Mouse (Mus musculus) neutrophil, adult 5-6 weeks (primary cell): ENCODE results near the gene Vmn2r95. TPM values are rescaled to one million over a fixed set of nuclear protein-coding genes. Genes with fewer than 3 reads are reported as not detected.
"Not testable (repeated sequence)": the region's sequence is repeated elsewhere in the genome, so short reads cannot be mapped to it uniquely, and the experiment has no call there.

Experiments
- ATAC-seq: fragments of 151-379, 151-347 bp; 2 replicates; pipeline ENCODE4 v1.8.0; 2017; ENCODE audit warnings: mild to moderate bottlenecking, moderate TSS enrichment; ENCODE audit not compliant: insufficient number of reproducible peaks, poor library complexity, low FRiP score, severe bottlenecking; ENCODE audit errors: extremely low read depth
- total RNA-seq: library from RNA; stranded (forward); fragments of 200-1000 nt; gene quantifications from 2 replicates; pipeline ENCODE4 v1.2.3, GENCODE M21; 2017

Gene Vmn2r95
- total RNA-seq = under 0.01 TPM in 1 of 2 replicates, not detected in the other

DNA sequence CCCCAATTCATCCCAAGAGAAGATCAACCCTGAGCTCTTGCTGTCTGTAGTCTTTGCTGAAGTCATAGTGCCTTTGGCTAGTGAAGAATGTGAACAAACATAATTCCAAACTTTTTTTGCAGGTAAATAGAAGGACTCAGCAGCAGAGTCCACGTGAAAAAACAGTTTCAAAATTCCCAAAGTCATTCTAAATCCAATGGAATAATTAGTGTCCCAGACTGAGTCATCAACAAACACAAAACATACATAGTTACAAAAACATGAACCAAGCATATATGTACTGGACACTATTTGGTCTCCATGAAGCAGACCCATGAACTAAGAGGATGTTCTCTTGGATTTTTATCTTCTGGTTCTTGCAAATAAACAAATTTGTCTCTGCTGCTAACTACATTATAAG is at the start of gene Vmn2r95:
Gene Vmn2r95, plus strand, starts transcription at position 301 of the 400 bp plus-strand sequence.
- no peak for ATAC-seq

DNA sequence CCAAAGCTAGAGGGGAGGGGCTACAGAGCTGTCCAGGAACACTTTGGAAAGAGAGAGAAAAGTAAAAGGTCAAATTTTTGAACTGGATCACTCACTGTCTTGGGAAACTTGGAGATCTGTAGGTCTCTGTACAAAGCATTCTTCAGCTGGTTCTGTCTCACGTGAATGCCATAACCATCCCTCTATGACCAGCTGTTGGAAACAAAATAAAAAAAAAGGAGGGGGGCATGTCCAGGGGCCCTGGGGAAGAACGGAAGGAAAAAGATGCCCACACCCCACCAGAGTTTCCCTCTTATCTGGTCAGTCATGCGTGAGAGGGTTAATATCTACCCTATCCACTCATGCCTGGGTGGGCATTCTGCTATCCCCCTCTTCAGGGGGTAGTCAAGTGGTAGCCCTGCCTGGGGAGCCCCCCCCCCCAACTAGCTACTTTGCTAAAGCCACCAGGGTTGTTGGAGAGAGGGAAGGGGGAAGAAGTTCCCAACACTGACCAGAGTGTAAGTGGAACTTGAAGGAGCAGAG is 31.8 kb downstream of the Vmn2r95 start:
- ATAC-seq = no peak

DNA sequence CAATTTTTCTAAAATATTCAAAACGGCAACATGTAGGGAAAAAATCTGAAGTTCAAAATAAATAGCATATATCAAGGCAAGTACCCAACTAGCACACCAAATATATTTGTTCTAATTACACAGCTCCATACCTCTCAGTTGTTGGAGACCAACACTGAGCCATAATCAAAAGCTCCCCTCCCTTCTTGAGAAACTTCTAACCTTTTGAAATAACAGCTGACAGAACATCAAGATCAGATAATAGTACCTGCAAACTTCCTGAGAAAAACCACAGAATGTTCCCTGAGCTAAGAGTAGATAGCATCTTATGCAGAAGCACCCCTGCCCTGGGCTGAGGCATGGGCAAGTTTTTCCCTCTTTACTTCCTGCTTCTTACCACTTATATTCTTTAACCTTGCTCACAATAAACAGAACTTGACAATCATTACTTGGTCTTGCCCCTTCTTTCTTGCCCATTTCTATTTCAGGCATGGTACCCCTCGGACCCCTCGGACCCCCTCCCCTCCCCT is 34.3 kb downstream of the Vmn2r95 start:
- not testable (repeated sequence) for ATAC-seq

- ATAC-seq = no peak
Observed at GRCm38 (mm10) chr17:18462695-18463094, 38.8 kb downstream of the Vmn2r95 start.

DNA sequence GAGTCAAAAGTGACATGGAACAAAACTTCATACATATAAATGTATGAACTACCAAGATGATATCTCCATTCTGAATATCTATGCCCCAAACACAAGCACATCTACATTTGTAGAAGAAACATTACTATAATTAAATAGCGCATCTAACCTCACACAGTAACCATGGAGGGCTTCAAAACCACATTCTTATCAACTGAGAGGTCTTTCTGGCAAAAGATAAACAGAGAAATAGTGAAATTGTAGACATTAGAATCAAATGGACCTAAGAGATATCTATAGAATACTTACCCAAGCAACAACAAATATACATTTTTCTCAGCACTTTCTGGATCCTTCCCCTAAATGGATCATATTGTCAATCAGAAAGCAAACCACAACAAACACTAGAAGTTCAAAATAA is 56.0 kb downstream of the Vmn2r95 start:
- no peak for ATAC-seq

Other genes starting within 250 kb of the Vmn2r95 start
- not detected in 2 replicates for gene Vmn2r94, start 146.3 kb upstream of the Vmn2r95 start, total RNA-seq
- not detected in 2 replicates for gene Vmn2r93, start 126.0 kb upstream of the Vmn2r95 start, total RNA-seq
- gene Vmn2r96, start 149.1 kb downstream of the Vmn2r95 start, total RNA-seq = 1.6 and 2.6 TPM in 2 replicates